Mouse (Mus musculus) MEL (cell line): ENCODE measurements around the gene Eogt.

Experiments
- BHLHE40 ChIP-seq: IDR thresholded peaks from 2 replicates; pipeline ENCODE4 v1.6.1; 2012; ENCODE audit warnings: low read depth, mild to moderate bottlenecking, inconsistent platforms, low read length, improper control_type of control experiment, borderline replicate concordance
- CHD2 ChIP-seq: IDR thresholded peaks from 2 replicates; pipeline ENCODE4 v1.6.1; 2011; ENCODE audit warnings: low read length, improper control_type of control experiment
- CTCF ChIP-seq, 3 experiments: IDR thresholded peaks in 2 of 3; conservative IDR thresholded peaks in 1 of 3; 2 replicates each; pipeline ENCODE4 v1.5.1; 2011 to 2012; ENCODE audit warnings: low read length in 3 of 3, low read depth in 2 of 3, mild to moderate bottlenecking in 2 of 3, improper control_type of control experiment in 1 of 3, inconsistent platforms in 1 of 3, mixed read lengths in 1 of 3, moderate library complexity in 1 of 3; ENCODE audit not compliant: control insufficient read depth in 1 of 3, insufficient read depth in 1 of 3, poor library complexity in 1 of 3, severe bottlenecking in 1 of 3
- ETS1 ChIP-seq: IDR thresholded peaks from 2 replicates; pipeline ENCODE4 v1.6.1; 2012; ENCODE audit warnings: low read depth, mild to moderate bottlenecking, inconsistent platforms, low read length, improper control_type of control experiment, moderate library complexity
- GABPA ChIP-seq: IDR thresholded peaks from 2 replicates; pipeline ENCODE4 v1.6.1; 2012; ENCODE audit warnings: low read depth, mild to moderate bottlenecking, inconsistent platforms, low read length, improper control_type of control experiment, moderate library complexity
- JUND ChIP-seq: IDR thresholded peaks from 2 replicates; pipeline ENCODE4 v1.6.1; 2011; ENCODE audit warnings: low read depth, mild to moderate bottlenecking, improper control_type of control experiment, low read length
- MAFK ChIP-seq: IDR thresholded peaks from 2 replicates; pipeline ENCODE4 v1.6.1; 2011; ENCODE audit warnings: low read depth, mild to moderate bottlenecking, low read length, improper control_type of control experiment, borderline replicate concordance
- MAX ChIP-seq: IDR thresholded peaks from 2 replicates; pipeline ENCODE4 v1.6.1; 2011; ENCODE audit warnings: low read length, improper control_type of control experiment
- MAZ ChIP-seq: IDR thresholded peaks from 2 replicates; pipeline ENCODE4 v1.6.1; 2012; ENCODE audit warnings: low read depth, mild to moderate bottlenecking, inconsistent platforms, low read length, improper control_type of control experiment
- MYC ChIP-seq: IDR thresholded peaks from 2 replicates; pipeline ENCODE4 v1.6.1; 2011; ENCODE audit warnings: low read depth, mild to moderate bottlenecking, low read length, improper control_type of control experiment, moderate library complexity
- POLR2A ChIP-seq, 2 experiments: IDR thresholded peaks; 2 replicates each; pipeline ENCODE4 v1.6.1; 2011 to 2012; ENCODE audit warnings: low read length in 2 of 2, mild to moderate bottlenecking in 2 of 2, control low read depth in 1 of 2, improper control_type of control experiment in 1 of 2, low read depth in 1 of 2, moderate library complexity in 1 of 2; ENCODE audit not compliant: control insufficient read depth in 1 of 2, insufficient read depth in 1 of 2, poor library complexity in 1 of 2
- RCOR1 ChIP-seq: IDR thresholded peaks from 2 replicates; pipeline ENCODE4 v1.6.1; 2012; ENCODE audit warnings: low read depth, mild to moderate bottlenecking, inconsistent platforms, low read length, improper control_type of control experiment
- TBP ChIP-seq: IDR thresholded peaks from 2 replicates; pipeline ENCODE4 v1.8.0; 2011; ENCODE audit warnings: low read depth, low read length, improper control_type of control experiment
- TCF12 ChIP-seq: IDR thresholded peaks from 2 replicates; pipeline ENCODE4 v1.6.1; 2014; ENCODE audit warnings: low read depth, mild to moderate bottlenecking, inconsistent platforms, low read length, improper control_type of control experiment, moderate library complexity

DNA sequence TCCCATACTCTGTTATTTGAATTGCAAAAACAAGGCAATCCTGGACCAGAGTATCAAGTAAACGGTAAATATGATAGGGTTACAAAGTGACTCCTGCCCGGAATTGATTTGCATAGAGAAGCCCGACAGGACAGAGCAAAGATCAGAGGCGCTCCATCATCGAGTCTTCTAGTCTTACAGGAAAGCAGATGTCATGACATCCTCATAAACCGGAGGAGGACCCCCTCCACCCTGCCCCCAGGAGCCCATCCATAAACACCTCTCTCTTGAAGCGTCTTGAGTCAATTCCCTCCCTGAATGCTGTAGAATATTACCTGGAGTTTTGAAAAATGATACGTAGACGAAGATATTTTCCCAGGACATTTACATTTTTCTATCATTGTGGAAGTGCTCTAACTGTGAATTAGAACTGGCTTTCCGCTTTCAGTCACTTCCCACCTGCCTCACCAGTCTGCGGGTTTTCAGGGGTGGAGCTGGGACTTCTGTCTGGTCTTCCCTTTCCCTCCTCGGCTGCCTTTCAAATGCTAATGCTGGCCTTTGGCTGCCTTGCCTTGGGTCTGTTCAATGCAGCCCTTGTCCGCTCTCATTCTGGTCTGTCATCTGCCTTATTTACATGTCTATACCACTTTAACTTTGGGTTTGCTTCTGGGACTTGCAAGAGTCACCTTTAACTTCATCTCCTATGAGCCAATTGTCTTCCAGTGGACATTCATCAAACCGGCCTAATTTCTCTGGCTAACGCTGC lies 46.9 kb downstream of the Eogt start:
- TF ChIP-seq ETS1 (no peak), CTCF (IDR thresholded peaks at IDR 0.05 in 2 of 3, conservative IDR thresholded peaks at IDR 0.05 in 1 of 3; ENCODE audit: control insufficient read depth in 1 of 3, insufficient read depth in 1 of 3, low read depth in 2 of 3, low read length in 3 of 3, poor library complexity in 1 of 3, severe bottlenecking in 1 of 3) (no peak), CHD2 (no peak), MYC (no peak), MAX (no peak), BHLHE40 (no peak), MAZ (no peak), TCF12 (no peak), TBP (no peak), RCOR1 (no peak), JUND (no peak), GABPA (no peak), MAFK (no peak), POLR2A (IDR thresholded peaks at IDR 0.05; ENCODE audit: control insufficient read depth in 1 of 2, insufficient read depth in 1 of 2, low read depth in 1 of 2, low read length in 2 of 2, poor library complexity in 1 of 2) (no peak)
